Mouse (Mus musculus) stomach, embryonic 14.5 days (tissue): ENCODE measurements at regions not wholly inside any gene's neighbourhood (a gene's known extent, or its start where the extent isn't known, plus 50 kb on each side); places are given as distances from the start of the nearest gene placed in this dataset.
A peak's percentile ranks its signal among the peaks of the same experiment; 100 is the strongest.
"Not testable (repeated sequence)": the region's sequence is repeated elsewhere in the genome, so short reads cannot be mapped to it uniquely, and the experiment has no call there.

ENCODE experiments used
- ATAC-seq: fragments of 200-750 bp; cut with Nextera tagmentation; 2 replicates; pipeline ENCODE4 v1.8.0; 2017; ENCODE audit warnings: low read depth, moderate TSS enrichment; ENCODE audit not compliant: insufficient number of reproducible peaks, insufficient read depth, low FRiP score
- H3K27ac ChIP-seq: fragments of 300-500 bp; sonication (generic); 2 replicates; pipeline ENCODE4 v1.5.1; 2014; ENCODE audit warnings: mild to moderate bottlenecking, low read length, moderate library complexity, mixed read lengths
- H3K27me3 ChIP-seq: fragments of 300-500 bp; sonication (generic); 2 replicates; pipeline ENCODE4 v1.6.1; 2014; ENCODE audit warnings: low read length, control low read depth, mixed read lengths; ENCODE audit not compliant: control insufficient read depth, insufficient read depth
- H3K36me3 ChIP-seq: fragments of 300-500 bp; sonication (generic); 2 replicates; pipeline ENCODE4 v1.6.1; 2014; ENCODE audit warnings: mild to moderate bottlenecking, control low read depth, low read length, moderate library complexity, mixed read lengths; ENCODE audit not compliant: control insufficient read depth, insufficient read depth
- H3K4me1 ChIP-seq: fragments of 300-500 bp; sonication (generic); 2 replicates; pipeline ENCODE4 v1.6.1; 2014; ENCODE audit warnings: low read length, control low read depth, mixed read lengths; ENCODE audit not compliant: control insufficient read depth, insufficient read depth
- H3K4me2 ChIP-seq: fragments of 300-500 bp; sonication (generic); replicated peaks from 2 replicates; pipeline ENCODE4 v1.6.1; 2014; ENCODE audit warnings: low read depth, low read length, control low read depth
- H3K4me3 ChIP-seq: fragments of 300-500 bp; sonication (generic); 2 replicates; pipeline ENCODE4 v1.5.1; 2014; ENCODE audit warnings: low read depth, low read length, control low read depth
- H3K9ac ChIP-seq: fragments of 300-500 bp; sonication (generic); replicated peaks from 2 replicates; pipeline ENCODE4 v1.6.1; 2014; ENCODE audit warnings: low read depth, mild to moderate bottlenecking, control low read depth, low read length, moderate library complexity, mixed read lengths
- H3K9me3 ChIP-seq: fragments of 300-500 bp; sonication (generic); 2 replicates; pipeline ENCODE4 v1.6.1; 2016; ENCODE audit warnings: low read depth, low read length, control low read depth; ENCODE audit not compliant: control insufficient read depth
- WGBS: fragments of 180-500 bp; shearing (Covaris S2); extraction: QIAGEN DNeasy Blood & Tissue Kit; methylation state at CpG from one replicate; pipeline ENCODE4 v1.1.7; 2014; 5-methylcytosine and 5-hydroxymethylcytosine counted together

DNA sequence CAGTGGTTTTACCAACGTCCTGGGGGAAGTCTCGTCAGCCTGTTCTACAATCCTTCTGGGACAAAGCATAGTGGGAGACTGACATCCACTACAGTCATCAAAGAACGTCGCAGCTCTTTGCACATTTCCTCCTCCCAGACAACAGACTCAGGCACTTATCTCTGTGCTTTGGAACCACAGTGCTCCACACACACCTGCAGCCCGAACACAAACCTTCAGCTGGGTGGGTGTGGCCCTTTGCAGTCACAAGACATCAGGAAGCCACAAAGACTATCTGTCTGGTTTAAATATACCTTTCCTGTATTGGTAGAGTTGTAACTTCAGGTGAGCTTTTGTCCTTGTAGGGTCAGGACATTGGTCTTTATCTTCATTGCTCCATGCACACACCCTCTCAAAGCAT, 708.6 kb downstream of the Dad1 start:
- Histone ChIP-seq H3K27ac (no peak overlapping the region), H3K36me3 (no peaks in the 10 kb centered on the region), H3K9ac (no peak overlapping the region), H3K27me3 (no peaks in the 10 kb centered on the region), H3K4me2 (no peak overlapping the region), H3K4me1 (no peaks in the 10 kb centered on the region), H3K4me3 (no peak overlapping the region), H3K9me3 (no peaks in the 10 kb centered on the region)
- WGBS, result 55% methylated on average over 5 of the region's 5 CpGs
- ATAC-seq, result no peak

DNA sequence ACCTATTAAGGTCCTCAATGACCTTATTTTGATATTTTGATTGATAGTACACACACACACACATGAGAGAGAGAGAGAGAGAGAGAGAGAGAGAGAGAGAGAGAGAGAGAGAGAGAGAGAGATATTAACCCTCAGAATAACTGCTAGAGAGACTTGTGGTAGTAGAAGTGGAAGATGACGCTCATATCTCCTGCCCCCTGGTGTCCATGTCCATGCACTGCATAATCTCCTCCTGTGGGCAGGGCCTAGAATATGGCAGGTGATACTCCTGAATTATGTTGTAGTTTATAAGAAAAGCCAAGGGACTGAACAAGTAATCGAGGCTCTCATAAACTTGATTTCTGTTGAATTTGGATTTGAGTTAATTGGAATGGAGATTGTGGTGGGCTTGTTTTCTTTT, 712.3 kb downstream of the Dad1 start:
- not testable (repeated sequence) for H3K4me1 ChIP-seq, H3K4me2 ChIP-seq, H3K27ac ChIP-seq, H3K27me3 ChIP-seq, ATAC-seq, H3K4me3 ChIP-seq, H3K9ac ChIP-seq, H3K36me3 ChIP-seq, H3K9me3 ChIP-seq
- 62% methylated on average over 2 of the region's 2 CpGs for WGBS

DNA sequence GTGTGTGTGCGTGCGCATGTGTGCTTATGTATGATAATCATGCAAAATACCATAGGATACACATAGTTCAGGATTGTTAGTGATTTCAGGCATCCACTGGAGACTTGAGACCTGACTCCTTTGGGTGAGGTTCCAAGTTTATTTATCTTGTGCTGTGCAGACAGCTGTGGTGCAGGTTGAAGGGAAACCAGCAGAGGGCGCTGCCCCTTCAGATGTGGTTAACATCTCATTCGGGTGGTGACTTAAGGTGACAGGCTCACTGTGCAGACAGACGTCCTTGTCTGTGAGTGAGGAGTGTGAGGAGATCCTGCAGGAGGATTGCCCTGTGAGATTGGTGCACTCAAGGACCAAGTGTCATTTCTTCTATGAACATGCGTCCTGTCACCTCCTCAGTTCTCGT, 716.0 kb downstream of the Dad1 start:
- H3K4me3 ChIP-seq, ATAC-seq, H3K4me2 ChIP-seq, H3K4me1 ChIP-seq, H3K9me3 ChIP-seq, H3K27ac ChIP-seq, H3K9ac ChIP-seq, H3K27me3 ChIP-seq, H3K36me3 ChIP-seq: not testable (repeated sequence)
- 61% methylated on average over 7 of the region's 7 CpGs for WGBS

DNA sequence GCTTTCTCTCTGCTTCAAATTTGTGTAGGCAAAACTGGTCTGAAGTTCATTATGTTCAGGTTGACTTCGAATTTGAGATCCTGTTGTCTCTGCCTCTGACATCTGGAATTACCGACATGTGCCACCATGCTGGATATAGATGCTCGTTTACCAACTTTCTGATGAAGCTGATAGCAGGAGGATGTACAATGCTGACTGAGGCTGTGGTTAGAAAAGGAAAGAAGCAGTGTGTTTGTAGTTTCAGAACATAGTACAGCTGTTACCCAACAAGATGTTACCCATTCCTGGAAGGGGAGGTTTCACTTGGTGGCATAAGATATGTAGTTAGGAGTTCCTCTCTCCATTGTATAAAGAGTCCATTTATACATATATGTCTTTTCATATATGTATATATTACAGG, 730.5 kb downstream of the Dad1 start:
- not testable (repeated sequence) for H3K36me3 ChIP-seq, H3K27me3 ChIP-seq, H3K4me3 ChIP-seq, H3K9ac ChIP-seq, H3K9me3 ChIP-seq, ATAC-seq, H3K27ac ChIP-seq, H3K4me1 ChIP-seq, H3K4me2 ChIP-seq
- no CpG with 5 or more reads among the region's 3 CpGs for WGBS

DNA sequence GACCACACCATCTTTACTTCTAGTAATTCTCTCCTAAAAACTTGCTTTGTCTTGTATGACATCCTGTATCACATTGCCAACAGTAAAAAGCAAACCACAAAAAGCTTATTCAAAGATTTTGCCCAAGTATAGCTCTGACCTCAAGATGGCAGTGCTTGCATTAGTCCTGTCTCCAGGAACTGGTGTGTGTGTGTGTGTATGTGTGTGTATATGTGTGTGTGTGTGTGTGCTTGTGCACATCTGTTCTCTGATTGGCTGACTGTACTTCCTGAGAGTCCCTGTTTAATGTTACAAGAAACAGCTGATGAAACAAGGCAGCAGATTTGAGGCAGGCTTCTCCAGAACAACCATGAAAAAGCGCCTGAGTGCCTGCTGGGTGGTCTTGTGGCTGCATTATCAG, 735.0 kb downstream of the Dad1 start:
- not testable (repeated sequence) for H3K36me3 ChIP-seq, H3K27me3 ChIP-seq, H3K4me2 ChIP-seq, H3K4me1 ChIP-seq, H3K9ac ChIP-seq, H3K9me3 ChIP-seq, H3K27ac ChIP-seq, H3K4me3 ChIP-seq
- no CpG with 5 or more reads among the region's 1 CpGs for WGBS
- peak; percentile 53; the same call in 1 of the 2 replicates for ATAC-seq

DNA sequence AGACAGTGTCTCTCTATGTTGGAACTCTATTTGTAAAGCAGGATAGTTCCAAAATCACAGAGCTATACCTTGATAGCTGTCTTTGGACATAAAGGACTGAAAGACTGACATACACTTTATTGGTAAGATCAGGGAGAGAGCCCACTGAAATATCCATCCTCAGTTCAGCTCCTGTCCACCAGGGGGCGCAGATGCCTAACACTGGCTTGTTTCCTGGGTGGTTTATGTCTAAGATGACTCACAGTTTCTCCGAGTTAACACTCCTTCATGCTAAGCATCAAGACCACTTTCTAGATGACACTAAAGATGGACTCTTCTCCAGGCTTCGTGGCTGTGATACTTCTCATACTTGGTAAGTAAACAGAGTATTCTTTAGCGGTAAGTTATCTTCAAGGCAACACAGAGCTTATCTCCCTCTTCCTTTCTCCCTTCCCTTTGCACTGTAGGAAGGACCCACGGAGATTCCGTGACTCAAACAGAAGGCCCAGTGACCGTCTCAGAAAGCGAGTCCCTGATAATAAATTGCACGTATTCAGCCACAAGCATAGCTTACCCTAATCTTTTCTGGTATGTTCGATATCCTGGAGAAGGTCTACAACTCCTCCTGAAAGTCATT, 737.2 kb downstream of the Dad1 start:
- not testable (repeated sequence) for H3K27ac ChIP-seq, H3K4me1 ChIP-seq, H3K36me3 ChIP-seq, H3K27me3 ChIP-seq, ATAC-seq, H3K9ac ChIP-seq, H3K4me2 ChIP-seq, H3K4me3 ChIP-seq, H3K9me3 ChIP-seq
- WGBS, result no CpG with 5 or more reads among the region's 10 CpGs

DNA sequence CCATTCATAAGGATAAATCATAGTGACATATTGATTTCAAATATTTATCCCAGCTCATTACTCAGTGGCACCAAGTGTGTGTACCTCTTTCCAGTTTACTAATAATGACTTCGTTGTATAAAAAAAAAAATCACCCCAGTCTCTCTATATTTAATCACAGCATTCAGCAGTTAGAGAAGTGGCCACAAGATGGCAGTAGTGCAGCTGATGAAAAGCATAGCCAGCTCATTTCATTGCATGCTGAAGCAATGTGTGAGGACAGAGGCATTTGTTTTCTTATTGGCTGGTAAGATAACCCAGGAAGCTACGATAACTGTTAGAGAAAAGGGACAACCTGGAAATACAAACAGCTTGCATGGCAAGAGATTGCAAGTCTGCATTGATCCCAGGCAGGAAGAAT, 748.5 kb downstream of the Dad1 start:
- H3K27me3 ChIP-seq, H3K27ac ChIP-seq, H3K36me3 ChIP-seq, H3K9me3 ChIP-seq, H3K4me1 ChIP-seq, H3K4me2 ChIP-seq, H3K4me3 ChIP-seq, H3K9ac ChIP-seq, ATAC-seq: not testable (repeated sequence)
- 39% methylated on average over 1 of the region's 2 CpGs for WGBS

DNA sequence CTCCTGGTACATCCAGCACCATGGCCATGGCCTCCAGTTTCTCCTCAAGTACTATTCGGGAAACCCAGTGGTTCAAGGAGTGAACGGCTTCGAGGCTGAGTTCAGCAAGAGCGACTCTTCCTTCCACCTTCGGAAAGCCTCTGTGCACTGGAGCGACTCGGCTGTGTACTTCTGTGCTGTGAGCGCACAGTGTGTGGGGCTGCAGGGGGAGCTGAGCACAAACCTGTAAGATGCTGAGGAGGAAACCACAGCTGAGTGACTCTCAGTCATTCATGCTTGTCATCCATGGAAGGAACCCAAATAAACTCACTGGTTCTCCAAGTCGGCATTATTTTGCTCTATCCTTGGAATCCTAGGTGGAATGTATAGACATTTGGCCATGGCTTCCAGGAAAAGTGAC, 765.5 kb downstream of the Dad1 start:
- not testable (repeated sequence) for H3K9me3 ChIP-seq, H3K36me3 ChIP-seq, H3K4me3 ChIP-seq, H3K27me3 ChIP-seq, H3K9ac ChIP-seq, H3K4me1 ChIP-seq, ATAC-seq, H3K27ac ChIP-seq, H3K4me2 ChIP-seq
- WGBS, result 87% methylated on average over 8 of the region's 9 CpGs

DNA sequence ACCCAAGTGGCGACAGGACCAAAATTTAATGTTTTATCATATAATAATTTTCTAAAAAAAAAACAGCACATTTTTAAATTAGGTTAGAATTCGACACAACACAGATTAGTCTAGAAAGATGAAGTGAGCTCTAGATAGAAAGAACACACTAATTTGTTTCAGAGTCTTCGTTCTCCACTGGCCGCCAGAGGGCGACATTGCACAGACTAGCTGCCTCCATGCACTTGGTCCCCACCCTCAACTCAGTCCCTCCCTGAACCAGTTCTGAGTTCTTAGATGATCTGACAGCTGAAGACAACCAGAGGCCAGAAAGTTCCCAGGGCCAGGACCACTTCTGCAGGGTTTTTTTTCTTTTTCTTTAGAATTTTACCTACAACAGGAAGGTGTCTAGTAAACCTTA, 766.3 kb downstream of the Dad1 start:
- not testable (repeated sequence) for ATAC-seq, H3K36me3 ChIP-seq, H3K27ac ChIP-seq, H3K9ac ChIP-seq, H3K27me3 ChIP-seq, H3K9me3 ChIP-seq, H3K4me2 ChIP-seq, H3K4me3 ChIP-seq, H3K4me1 ChIP-seq
- WGBS, result 27% methylated on average over 5 of the region's 5 CpGs
